Mouse (Mus musculus): ENCODE results near the gene Nxf1. TPM values are rescaled to one million over a fixed set of nuclear protein-coding genes. Genes with fewer than 3 reads are reported as not detected.

The Nxf1 gene
- polyA plus RNA-seq, 1 experiment from 2014 or later, result 27.6 TPM

Other genes starting within 250 kb of the Nxf1 start
- 8.6 and 10.3 TPM in 2 replicates for gene Slc22a8, start 165.8 kb upstream of the Nxf1 start, polyA plus RNA-seq (2021; fragmentation: Nextera tagmentation)
- 2.2 and 2.7 TPM in 2 replicates for gene Slc22a6, start 139.0 kb upstream of the Nxf1 start, polyA plus RNA-seq (2021; fragmentation: Nextera tagmentation)
- 41.2 and 88.0 TPM in 2 replicates for gene Chrm1, start 93.3 kb upstream of the Nxf1 start, polyA plus RNA-seq (2021; fragmentation: Nextera tagmentation)
- gene Slc3a2, start 33.7 kb upstream of the Nxf1 start, polyA plus RNA-seq (2021; fragmentation: Nextera tagmentation), result 169 and 178 TPM in 2 replicates
- gene Wdr74, start 21.2 kb upstream of the Nxf1 start, polyA plus RNA-seq (2021; fragmentation: Nextera tagmentation), result 57.2 and 64.9 TPM in 2 replicates
- gene 1700092M07Rik, start 16.4 kb upstream of the Nxf1 start, polyA plus RNA-seq (2021; fragmentation: Nextera tagmentation), result not detected in 2 replicates
- gene Stx5a, start 15.7 kb upstream of the Nxf1 start, polyA plus RNA-seq (2021; fragmentation: Nextera tagmentation), result 33.4 and 33.5 TPM in 2 replicates
- 234 and 250 TPM in 2 replicates for gene Tmem223, start 13.9 kb downstream of the Nxf1 start, polyA plus RNA-seq (2021; fragmentation: Nextera tagmentation)
- gene Tmem179b, start 17.4 kb downstream of the Nxf1 start, polyA plus RNA-seq (2021; fragmentation: Nextera tagmentation), result 28.2 and 37.0 TPM in 2 replicates
- 11.5 and 16.0 TPM in 2 replicates for gene Taf6l, start 29.3 kb downstream of the Nxf1 start, polyA plus RNA-seq (2021; fragmentation: Nextera tagmentation)
- gene Polr2g, start 41.5 kb downstream of the Nxf1 start, polyA plus RNA-seq (2021; fragmentation: Nextera tagmentation), result 224 and 251 TPM in 2 replicates
- gene Zbtb3, start 45.5 kb downstream of the Nxf1 start, polyA plus RNA-seq (2021; fragmentation: Nextera tagmentation), result 2.2 and 3.2 TPM in 2 replicates
- gene Ttc9c, start 62.3 kb downstream of the Nxf1 start, polyA plus RNA-seq (2021; fragmentation: Nextera tagmentation), result 22.4 and 24.7 TPM in 2 replicates
- 5.9 and 11.9 TPM in 2 replicates for gene Hnrnpul2, start 62.9 kb downstream of the Nxf1 start, polyA plus RNA-seq (2021; fragmentation: Nextera tagmentation)
- gene AC129217.1, start 72.7 kb downstream of the Nxf1 start, polyA plus RNA-seq (2021; fragmentation: Nextera tagmentation), result not detected in 2 replicates
- 80.3 and 99.9 TPM in 2 replicates for gene Bscl2, start 80.4 kb downstream of the Nxf1 start, polyA plus RNA-seq (2021; fragmentation: Nextera tagmentation)
- 271 and 278 TPM in 2 replicates for gene Gng3, start 82.1 kb downstream of the Nxf1 start, polyA plus RNA-seq (2021; fragmentation: Nextera tagmentation)
- 0.28 and 0.50 TPM in 2 replicates for gene Lrrn4cl, start 93.7 kb downstream of the Nxf1 start, polyA plus RNA-seq (2021; fragmentation: Nextera tagmentation)
- gene Ubxn1, start 114.4 kb downstream of the Nxf1 start, polyA plus RNA-seq (2021; fragmentation: Nextera tagmentation), result 157 and 163 TPM in 2 replicates
- gene Uqcc3, start 123.8 kb downstream of the Nxf1 start, polyA plus RNA-seq (2021; fragmentation: Nextera tagmentation), result 68.8 and 84.0 TPM in 2 replicates
- 9.7 and 11.2 TPM in 2 replicates for gene Lbhd1, start 126.7 kb downstream of the Nxf1 start, polyA plus RNA-seq (2021; fragmentation: Nextera tagmentation)
- gene Gm49403, start 126.9 kb downstream of the Nxf1 start, polyA plus RNA-seq (2021; fragmentation: Nextera tagmentation), result not detected in 2 replicates
- 71.4 and 81.8 TPM in 2 replicates for gene 1810009A15Rik, start 131.8 kb downstream of the Nxf1 start, polyA plus RNA-seq (2021; fragmentation: Nextera tagmentation)
- 5.9 and 13.0 TPM in 2 replicates for gene Gm49416, start 131.9 kb downstream of the Nxf1 start, polyA plus RNA-seq (2021; fragmentation: Nextera tagmentation)
- gene Ints5, start 135.9 kb downstream of the Nxf1 start, polyA plus RNA-seq (2021; fragmentation: Nextera tagmentation), result 6.4 and 8.5 TPM in 2 replicates
- gene Ganab, start 141.0 kb downstream of the Nxf1 start, polyA plus RNA-seq (2021; fragmentation: Nextera tagmentation), result 15.2 and 19.0 TPM in 2 replicates
- 49.0 and 67.5 TPM in 2 replicates for gene B3gat3, start 163.3 kb downstream of the Nxf1 start, polyA plus RNA-seq (2021; fragmentation: Nextera tagmentation)
- gene Rom1, start 172.3 kb downstream of the Nxf1 start, polyA plus RNA-seq (2021; fragmentation: Nextera tagmentation), result 4.9 and 6.0 TPM in 2 replicates
- 3.1 and 4.0 TPM in 2 replicates for gene Eml3, start 172.5 kb downstream of the Nxf1 start, polyA plus RNA-seq (2021; fragmentation: Nextera tagmentation)
- gene Mta2, start 184.8 kb downstream of the Nxf1 start, polyA plus RNA-seq (2021; fragmentation: Nextera tagmentation), result 20.4 and 23.0 TPM in 2 replicates
- gene Tut1, start 196.8 kb downstream of the Nxf1 start, polyA plus RNA-seq (2021; fragmentation: Nextera tagmentation), result 10.3 and 11.3 TPM in 2 replicates
- gene Eef1g, start 210.0 kb downstream of the Nxf1 start, polyA plus RNA-seq (2021; fragmentation: Nextera tagmentation), result 432 and 459 TPM in 2 replicates
- gene Ahnak, start 232.2 kb downstream of the Nxf1 start, polyA plus RNA-seq (2021; fragmentation: Nextera tagmentation), result 4.5 and 4.9 TPM in 2 replicates

Data from left cerebral cortex, adult 6 months (tissue).